Mouse (Mus musculus) adrenal gland, adult 2 months (tissue): ENCODE measurements around the gene Htra2. TPM values are rescaled to one million over a fixed set of nuclear protein-coding genes. Genes with fewer than 3 reads are reported as not detected.

Experiments
- DNase-seq: peaks from one replicate; pipeline ENCODE4 v3.0.0; 2021
- microRNA-seq, 2 experiments: library from miRNA; unstranded; fragments of <30 nt; microRNA quantifications; one replicate each; pipeline ENCODE4 v1.2.0; 2021
- polyA plus RNA-seq: library from polyadenylated mRNA; depleted of rRNA; stranded (reverse); fragments of >200 nt; gene quantifications from 2 replicates; pipeline ENCODE4 v1.2.3, GENCODE M21; 2012; rRNA removed
- total RNA-seq, 2 experiments: library from RNA; stranded (reverse); gene quantifications; 2 replicates each; pipeline ENCODE4 v1.2.3; 2021

The Htra2 gene
- total and polyA plus RNA-seq, 3 experiments: 42.6 to 74.2 (median 63.6) TPM

DNA sequence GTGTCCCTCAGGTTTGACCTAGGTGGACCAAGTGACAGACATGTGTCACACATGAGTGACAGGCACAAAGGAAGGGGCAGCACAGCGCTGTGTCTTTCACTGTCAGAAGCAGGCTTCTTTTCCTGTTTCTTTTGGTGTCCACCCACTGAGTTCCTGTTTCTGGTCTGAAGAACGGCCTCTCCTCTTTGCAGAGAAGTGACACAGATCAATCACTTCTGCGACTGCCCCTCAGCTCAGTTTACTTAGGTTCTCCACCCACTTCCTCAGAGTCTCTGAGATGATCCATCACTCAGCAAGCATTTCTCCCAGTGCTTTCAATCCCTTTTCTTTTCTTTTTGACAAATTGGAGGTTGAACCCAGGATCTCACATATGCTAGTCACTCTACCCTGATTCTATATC lies 46.4 kb downstream of the Htra2 start:
- DNase-seq: no peak

- DNase-seq: no peak
These were observed 49.0 kb downstream of the Htra2 start for GRCm38 (mm10) chr6:83006114-83006513.

- no peak for DNase-seq
These were observed 49.5 kb downstream of the Htra2 start for GRCm38 (mm10) chr6:83005444-83006011.

DNA sequence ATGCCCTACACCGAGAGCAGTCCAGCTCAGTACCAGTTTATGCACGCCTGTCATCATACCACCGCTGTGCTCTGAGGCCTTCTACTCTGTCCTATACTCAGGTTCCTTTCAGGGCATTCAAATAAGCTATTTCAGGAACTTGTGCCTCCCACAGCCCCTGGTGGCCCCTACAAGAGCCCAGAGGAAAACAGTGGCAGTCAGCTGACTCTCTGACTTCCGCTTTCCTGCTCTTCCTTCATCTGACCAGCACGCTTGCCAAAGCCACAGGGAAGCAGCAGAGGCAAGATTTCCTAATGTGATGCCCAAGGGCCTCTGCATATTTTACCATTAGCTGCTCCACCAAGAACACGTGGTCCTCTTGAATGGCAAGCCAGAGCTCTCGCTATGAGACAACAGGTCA lies 50.2 kb downstream of the Htra2 start:
- peak; percentile 19 for DNase-seq

- DNase-seq: no peak
These were observed 50.8 kb downstream of the Htra2 start for GRCm38 (mm10) chr6:83004309-83004708.

DNA sequence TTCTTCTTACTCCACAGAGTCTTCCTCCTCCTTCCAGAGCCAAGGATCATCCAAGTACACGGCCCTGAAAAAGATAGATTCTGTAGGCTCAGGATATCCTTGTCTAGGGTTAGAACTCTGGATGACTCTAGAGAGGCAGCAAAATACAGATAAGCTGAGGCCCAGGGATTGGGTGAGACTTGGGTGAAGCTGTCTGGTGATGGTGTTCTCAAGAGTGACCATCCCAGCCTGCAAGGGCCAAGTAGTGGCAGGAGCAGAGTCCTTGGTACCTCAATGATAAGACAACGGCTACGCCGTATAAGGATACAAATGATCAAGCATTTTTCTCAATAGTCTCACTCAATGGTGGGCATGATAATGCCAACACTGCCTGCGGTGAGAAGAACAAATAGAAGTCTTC lies 51.2 kb downstream of the Htra2 start:
- no peak for DNase-seq

GRCm38 (mm10) chr6:83003082-83003481 lies 52.0 kb downstream of the Htra2 start:
- DNase-seq: no peak

Small RNAs within 50 kb of the gene (microRNA-seq; reads per million reads assigned to microRNA genes)
- 0 reads per million in 2 experiments for gene Mir3470a
- gene Mir7040: 0 reads per million in 2 experiments

Other genes with a start within 250 kb of the Htra2 start
- 1 to 10 TPM in 1 of 2 experiments, under 1 TPM in 1; 0.52 to 1.2 TPM for gene Sema4f, start 115.5 kb downstream of the Htra2 start, total RNA-seq
- 1.1 and 1.3 TPM in 2 replicates for gene Sema4f, start 115.5 kb downstream of the Htra2 start, polyA plus RNA-seq
- gene M1ap, start 108.4 kb downstream of the Htra2 start, total RNA-seq: not detected
- 0.07 TPM in 1 of 2 replicates, not detected in the other for gene M1ap, start 108.4 kb downstream of the Htra2 start, polyA plus RNA-seq
- 10 to 100 TPM in 1 of 2 experiments, 1 to 10 TPM in 1; 7.5 to 13.5 TPM for gene Dok1, start 21.8 kb downstream of the Htra2 start, total RNA-seq
- 7.9 and 11.7 TPM in 2 replicates for gene Dok1, start 21.8 kb downstream of the Htra2 start, polyA plus RNA-seq
- gene Loxl3, start 21.1 kb downstream of the Htra2 start, total RNA-seq: 1 to 10 TPM; 1.1 to 3.5 TPM
- 2.8 and 2.9 TPM in 2 replicates for gene Loxl3, start 21.1 kb downstream of the Htra2 start, polyA plus RNA-seq
- 100 to 1,000 TPM; 174 to 228 TPM for gene Aup1, start 752 bp downstream of the Htra2 start, total RNA-seq
- gene Aup1, start 752 bp downstream of the Htra2 start, polyA plus RNA-seq: 1,190 and 1,486 TPM in 2 replicates
- 1 to 10 TPM; 2.1 to 2.5 TPM for gene Dqx1, start 2.6 kb upstream of the Htra2 start, total RNA-seq
- gene Dqx1, start 2.6 kb upstream of the Htra2 start, polyA plus RNA-seq: 2.6 and 2.7 TPM in 2 replicates
- gene Tlx2, start 15.0 kb upstream of the Htra2 start, total RNA-seq: 10 to 100 TPM in 1 of 2 experiments, 1 to 10 TPM in 1; 4.9 to 15.2 TPM
- 48.7 and 64.4 TPM in 2 replicates for gene Tlx2, start 15.0 kb upstream of the Htra2 start, polyA plus RNA-seq
- 10 to 100 TPM; 35.1 to 48.9 TPM for gene Pcgf1, start 22.6 kb upstream of the Htra2 start, total RNA-seq
- gene Pcgf1, start 22.6 kb upstream of the Htra2 start, polyA plus RNA-seq: 28.6 and 31.6 TPM in 2 replicates
- 10 to 100 TPM in 1 of 2 experiments, 1 to 10 TPM in 1; 7.6 to 19.7 TPM for gene Lbx2, start 31.1 kb upstream of the Htra2 start, total RNA-seq
- gene Lbx2, start 31.1 kb upstream of the Htra2 start, polyA plus RNA-seq: 30.1 and 48.9 TPM in 2 replicates
- gene Ccdc142, start 46.3 kb upstream of the Htra2 start, total RNA-seq: 1 to 10 TPM; 2.9 to 5.9 TPM
- gene Ccdc142, start 46.3 kb upstream of the Htra2 start, polyA plus RNA-seq: 34.9 and 38.6 TPM in 2 replicates
- 1 to 10 TPM; 3.9 to 6.6 TPM for gene Gm42688, start 46.3 kb upstream of the Htra2 start, total RNA-seq
- gene Gm42688, start 46.3 kb upstream of the Htra2 start, polyA plus RNA-seq: 7.5 and 8.8 TPM in 2 replicates
- gene Mrpl53, start 53.8 kb upstream of the Htra2 start, total RNA-seq: 100 to 1,000 TPM in 1 of 2 experiments, 10 to 100 TPM in 1; 95.3 to 112 TPM
- gene Mrpl53, start 53.8 kb upstream of the Htra2 start, polyA plus RNA-seq: 81.0 and 85.8 TPM in 2 replicates
- 10 to 100 TPM; 48.1 to 52.6 TPM for gene Mogs, start 60.2 kb upstream of the Htra2 start, total RNA-seq
- 93.2 and 131 TPM in 2 replicates for gene Mogs, start 60.2 kb upstream of the Htra2 start, polyA plus RNA-seq
- 100 to 1,000 TPM in 1 of 2 experiments, 10 to 100 TPM in 1; 79.1 to 117 TPM for gene Wbp1, start 66.3 kb upstream of the Htra2 start, total RNA-seq
- 388 and 405 TPM in 2 replicates for gene Wbp1, start 66.3 kb upstream of the Htra2 start, polyA plus RNA-seq
- gene Ino80b, start 70.2 kb upstream of the Htra2 start, total RNA-seq: 10 to 100 TPM; 16.1 to 27.3 TPM
- 90.2 and 102 TPM in 2 replicates for gene Ino80b, start 70.2 kb upstream of the Htra2 start, polyA plus RNA-seq
- gene Rtkn, start 80.2 kb upstream of the Htra2 start, total RNA-seq: 10 to 100 TPM in 1 of 2 experiments, 1 to 10 TPM in 1; 9.5 to 10.2 TPM
- 93.6 and 100 TPM in 2 replicates for gene Rtkn, start 80.2 kb upstream of the Htra2 start, polyA plus RNA-seq
- gene Wdr54, start 101.1 kb upstream of the Htra2 start, total RNA-seq: 1 to 10 TPM; 2.2 to 4.7 TPM
- gene Wdr54, start 101.1 kb upstream of the Htra2 start, polyA plus RNA-seq: 3.4 and 4.8 TPM in 2 replicates
- gene 1700003E16Rik, start 101.1 kb upstream of the Htra2 start, total RNA-seq: 1 to 10 TPM; 1.1 to 1.3 TPM
- 1.0 and 1.4 TPM in 2 replicates for gene 1700003E16Rik, start 101.1 kb upstream of the Htra2 start, polyA plus RNA-seq
- 100 to 1,000 TPM; 135 to 138 TPM for gene Dctn1, start 110.6 kb upstream of the Htra2 start, total RNA-seq
- 210 and 211 TPM in 2 replicates for gene Dctn1, start 110.6 kb upstream of the Htra2 start, polyA plus RNA-seq
- not detected for gene Slc4a5, start 164.6 kb upstream of the Htra2 start, total RNA-seq
- gene Slc4a5, start 164.6 kb upstream of the Htra2 start, polyA plus RNA-seq: 0.29 and 0.51 TPM in 2 replicates